Mouse (Mus musculus): ENCODE results near the gene Tram1l1. TPM values are rescaled to one million over a fixed set of nuclear protein-coding genes. Genes with fewer than 3 reads are reported as not detected.
"Not testable (repeated sequence)": the region's sequence is repeated elsewhere in the genome, so short reads cannot be mapped to it uniquely, and the experiment has no call there.

Tram1l1 gene
- 7.4 and 8.1 TPM in 2 replicates for polyA plus RNA-seq (2015; fragmentation: Nextera tagmentation; extraction: Ambion mirVana)

- Histone ChIP-seq H3K4me1 (peaks cover 4% of the 10 kb centered on the region; the same call in 1 of the 2 replicates), H3K4me3 (replicated peaks) (peak within 1 kb of the TSS; percentile 62), H3K36me3 (no peaks in the 10 kb centered on the region), H3K27ac (peak within 1 kb of the TSS; percentile 41; the same call in 1 of the 2 replicates), H3K27me3 (0 out of 2 replicates have a peak, but pooled peaks cover 3% of the 10 kb centered on the region), H3K9me3 (replicated peaks) (no peaks in the 10 kb centered on the region), H3K9ac (peak within 1 kb of the TSS; percentile 53), H3K4me2 (peak within 1 kb of the TSS; percentile 75)
- peak; percentile 95 for ATAC-seq (replicated peaks; ENCODE audit: low FRiP score)
- 3% methylated on average over 53 of the region's 53 CpGs for WGBS
Observed at GRCm38 (mm10) chr3:124320821-124321576, at the start of gene Tram1l1. Gene Tram1l1, plus strand, starts transcription at chr3:124320855.

DNA sequence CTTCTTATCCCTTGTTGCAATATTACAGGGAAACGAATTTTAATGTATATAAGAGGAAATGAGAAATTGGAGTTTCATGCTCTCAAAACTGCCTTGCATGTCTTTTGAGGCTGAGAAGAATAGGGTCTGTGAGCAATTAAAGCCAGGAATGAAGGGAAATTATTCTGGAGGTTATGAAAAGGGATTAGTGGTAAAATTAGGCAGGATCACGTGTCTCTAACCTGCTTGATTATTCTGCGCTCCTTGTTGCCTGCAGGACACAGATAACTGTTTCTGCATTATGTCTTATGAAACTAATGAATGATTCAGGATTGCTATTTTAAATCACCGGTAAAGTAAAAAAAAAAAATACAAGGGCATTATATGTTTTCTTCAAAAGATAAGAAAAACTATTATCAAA, 49.4 kb upstream of the Tram1l1 start:
- no peak for ATAC-seq (replicated peaks; ENCODE audit: low FRiP score)
- WGBS = 86% methylated on average over 4 of the region's 4 CpGs
- Histone ChIP-seq H3K4me3 (replicated peaks) (no peak overlapping the region), H3K36me3 (no peaks in the 10 kb centered on the region), H3K9ac (no peak overlapping the region), H3K27me3 (peaks cover 5% of the 10 kb centered on the region; the same call in 1 of the 2 replicates), H3K9me3 (replicated peaks) (no peaks in the 10 kb centered on the region), H3K27ac (no peak overlapping the region), H3K4me1 (no peaks in the 10 kb centered on the region), H3K4me2 (no peak overlapping the region)

DNA sequence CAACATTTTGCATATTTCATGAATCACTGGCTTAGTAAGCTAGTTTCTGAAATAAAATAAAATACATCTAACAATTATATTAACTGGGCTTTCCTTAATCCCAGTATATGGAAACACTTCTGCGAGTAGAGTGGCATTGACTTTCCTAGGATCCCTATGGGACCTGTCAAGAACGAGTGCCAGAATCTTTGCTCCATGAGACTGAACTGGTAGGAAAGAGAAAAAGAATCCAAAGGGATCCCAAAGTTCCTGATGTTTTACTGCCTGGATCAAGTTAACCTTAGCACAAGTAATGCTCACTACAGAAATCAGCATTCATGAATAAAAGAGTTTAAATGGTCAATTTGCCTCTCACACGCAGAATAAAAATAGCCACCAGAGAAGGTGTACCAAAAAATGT, 49.0 kb upstream of the Tram1l1 start:
- no peak overlapping the region for H3K27ac ChIP-seq
- H3K27me3 ChIP-seq = peaks cover 5% of the 10 kb centered on the region; the same call in 1 of the 2 replicates
- H3K4me2 ChIP-seq = no peak overlapping the region
- ATAC-seq (replicated peaks; ENCODE audit: low FRiP score) = no peak
- H3K4me1 ChIP-seq = no peaks in the 10 kb centered on the region
- H3K9ac ChIP-seq = no peak overlapping the region
- no peaks in the 10 kb centered on the region for H3K36me3 ChIP-seq
- no peaks in the 10 kb centered on the region for H3K9me3 ChIP-seq (replicated peaks)
- H3K4me3 ChIP-seq (replicated peaks) = no peak overlapping the region
- 73% methylated on average over 3 of the region's 3 CpGs for WGBS

- Histone ChIP-seq H3K4me1 (no peaks in the 10 kb centered on the region), H3K4me2 (no peak overlapping the region), H3K9me3 (replicated peaks) (no peaks in the 10 kb centered on the region), H3K27ac (no peak overlapping the region), H3K27me3 (peaks cover 5% of the 10 kb centered on the region; the same call in 1 of the 2 replicates), H3K9ac (no peak overlapping the region), H3K4me3 (replicated peaks) (no peak overlapping the region), H3K36me3 (no peaks in the 10 kb centered on the region)
- WGBS = 43% methylated on average over 2 of the region's 2 CpGs
- ATAC-seq (replicated peaks; ENCODE audit: low FRiP score) = no peak
Observed at GRCm38 (mm10) chr3:124272465-124273089, 48.1 kb upstream of the Tram1l1 start.

DNA sequence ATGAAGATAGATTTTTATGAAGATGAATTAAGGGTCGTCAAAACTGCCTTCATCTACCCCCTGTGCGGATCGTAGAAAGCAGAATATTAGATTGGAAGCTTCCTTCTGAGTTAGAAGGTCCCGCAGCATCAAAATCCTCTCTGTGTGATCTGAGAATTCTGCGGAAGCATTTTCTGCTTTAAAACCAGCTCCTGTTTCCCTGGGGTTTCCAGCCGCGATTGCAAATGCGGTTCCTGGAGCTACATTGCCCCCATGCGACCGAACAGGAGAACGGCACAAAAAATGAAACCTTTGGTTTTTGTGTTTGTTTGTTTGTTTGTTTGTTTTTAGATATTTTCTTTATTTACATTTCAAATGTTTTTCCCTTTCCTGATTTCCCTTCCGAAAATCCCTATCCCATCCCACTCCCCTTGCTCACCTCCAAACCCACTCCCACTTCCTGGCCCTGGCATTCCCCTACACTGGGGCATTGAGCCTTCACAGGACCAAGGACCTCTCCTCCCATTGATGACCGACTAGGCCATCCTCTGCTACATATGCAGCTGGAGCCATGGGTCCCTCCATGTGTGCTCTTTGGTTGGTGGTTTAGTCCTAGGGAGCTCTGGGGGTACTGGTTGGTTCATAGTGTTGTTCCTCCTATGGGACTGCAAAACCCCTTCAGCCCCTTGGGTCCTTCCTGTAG, 45.6 kb upstream of the Tram1l1 start:
- ATAC-seq (replicated peaks; ENCODE audit: low FRiP score); H3K4me3 ChIP-seq (replicated peaks); H3K9me3 ChIP-seq (replicated peaks); H3K9ac ChIP-seq; H3K27me3 ChIP-seq; H3K27ac ChIP-seq; H3K36me3 ChIP-seq; H3K4me1 ChIP-seq: not testable (repeated sequence)
- H3K4me2 ChIP-seq = peak overlapping the region; percentile 32; the same call in 1 of the 2 replicates
- WGBS = 13% methylated on average over 13 of the region's 13 CpGs

DNA sequence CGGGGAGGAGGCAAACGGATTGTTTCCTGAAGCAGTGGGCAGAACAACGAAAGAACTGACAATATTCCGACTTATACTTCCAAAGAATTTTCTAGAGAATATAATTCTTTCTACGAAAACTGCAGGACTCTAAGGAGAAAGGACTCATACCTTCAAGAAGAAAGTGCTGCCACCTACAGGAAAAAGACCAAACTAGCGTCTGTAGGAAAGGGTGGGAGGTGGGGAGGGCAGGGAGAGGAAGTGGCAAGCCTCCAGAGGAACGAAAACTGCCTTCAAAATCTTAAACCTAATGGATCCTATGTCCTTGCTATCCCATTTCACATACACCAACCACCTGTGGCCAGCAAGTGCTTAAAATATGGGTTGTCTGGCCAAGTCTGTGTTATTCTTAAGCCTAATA, 31.7 kb upstream of the Tram1l1 start:
- H3K4me1 ChIP-seq; H3K4me3 ChIP-seq (replicated peaks); H3K36me3 ChIP-seq; H3K27me3 ChIP-seq; H3K27ac ChIP-seq; H3K9ac ChIP-seq; H3K9me3 ChIP-seq (replicated peaks); H3K4me2 ChIP-seq: not testable (repeated sequence)
- WGBS = 40% methylated on average over 7 of the region's 7 CpGs
- ATAC-seq (replicated peaks; ENCODE audit: low FRiP score) = 0 out of 2 replicates have a peak, but pooled peaks have one; percentile 54

- no peaks in the 10 kb centered on the region for H3K36me3 ChIP-seq
- WGBS = 73% methylated on average over 4 of the region's 4 CpGs
- no peaks in the 10 kb centered on the region for H3K9me3 ChIP-seq (replicated peaks)
- peaks cover 4% of the 10 kb centered on the region; the same call in 1 of the 2 replicates for H3K4me1 ChIP-seq
- no peak overlapping the region for H3K9ac ChIP-seq
- 0 out of 2 replicates have a peak, but pooled peaks cover 3% of the 10 kb centered on the region for H3K27me3 ChIP-seq
- ATAC-seq (replicated peaks; ENCODE audit: low FRiP score) = no peak
- no peak overlapping the region for H3K27ac ChIP-seq
- H3K4me2 ChIP-seq = no peak overlapping the region
- H3K4me3 ChIP-seq (replicated peaks) = no peak overlapping the region
Observed at GRCm38 (mm10) chr3:124319254-124319653, 1.4 kb upstream of the Tram1l1 start.

GRCm38 (mm10) chr3:124320398-124320797, 257 bp upstream of the Tram1l1 start:
- H3K4me2 ChIP-seq = peak overlapping the region; percentile 75
- H3K36me3 ChIP-seq = no peaks in the 10 kb centered on the region
- H3K27ac ChIP-seq = peak overlapping the region; percentile 41; the same call in 1 of the 2 replicates
- H3K27me3 ChIP-seq = 0 out of 2 replicates have a peak, but pooled peaks cover 3% of the 10 kb centered on the region
- peak overlapping the region; percentile 62 for H3K4me3 ChIP-seq (replicated peaks)
- WGBS = 18% methylated on average over 2 of the region's 2 CpGs
- H3K4me1 ChIP-seq = peaks cover 4% of the 10 kb centered on the region; the same call in 1 of the 2 replicates
- H3K9me3 ChIP-seq (replicated peaks) = no peaks in the 10 kb centered on the region
- ATAC-seq (replicated peaks; ENCODE audit: low FRiP score) = 0 out of 2 replicates have a peak, but pooled peaks have one; percentile 12
- peak overlapping the region; percentile 53 for H3K9ac ChIP-seq

GRCm38 (mm10) chr3:124346445-124346844, 25.8 kb downstream of the Tram1l1 start:
- no peak for ATAC-seq (replicated peaks; ENCODE audit: low FRiP score)
- H3K9me3 ChIP-seq (replicated peaks) = no peaks in the 10 kb centered on the region
- no peak overlapping the region for H3K4me3 ChIP-seq (replicated peaks)
- H3K4me1 ChIP-seq = no peaks in the 10 kb centered on the region
- H3K27me3 ChIP-seq = no peaks in the 10 kb centered on the region
- H3K36me3 ChIP-seq = no peaks in the 10 kb centered on the region
- H3K4me2 ChIP-seq = no peak overlapping the region
- no peak overlapping the region for H3K27ac ChIP-seq
- H3K9ac ChIP-seq = no peak overlapping the region

DNA sequence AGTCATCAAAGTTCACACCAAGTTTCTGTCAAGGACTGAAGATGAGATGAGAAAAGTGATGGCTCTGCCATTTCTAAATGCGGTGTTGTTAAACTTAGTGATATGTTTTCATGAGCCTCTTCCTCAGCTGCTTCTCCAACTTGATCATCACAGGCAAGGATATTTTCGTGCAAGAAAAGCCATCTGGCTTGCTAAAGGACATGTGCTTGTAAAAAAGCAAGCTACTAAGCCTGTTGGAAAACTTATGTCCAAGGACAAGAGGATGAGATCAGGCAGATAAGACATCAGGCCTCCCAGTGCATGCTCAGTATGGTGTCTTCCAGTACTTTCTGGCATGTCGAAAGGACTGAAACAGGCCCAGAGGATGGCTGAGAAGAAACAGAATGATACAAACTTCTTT, 36.9 kb downstream of the Tram1l1 start:
- Histone ChIP-seq H3K4me1 (no peaks in the 10 kb centered on the region), H3K36me3 (no peaks in the 10 kb centered on the region), H3K4me3 (replicated peaks) (no peak overlapping the region), H3K9ac (no peak overlapping the region), H3K9me3 (replicated peaks) (no peaks in the 10 kb centered on the region), H3K27me3 (no peaks in the 10 kb centered on the region), H3K4me2 (no peak overlapping the region), H3K27ac (no peak overlapping the region)
- 86% methylated on average over 3 of the region's 3 CpGs for WGBS
- ATAC-seq (replicated peaks; ENCODE audit: low FRiP score) = no peak

GRCm38 (mm10) chr3:124372031-124372430, 51.4 kb downstream of the Tram1l1 start:
- Histone ChIP-seq H3K9me3 (replicated peaks) (no peaks in the 10 kb centered on the region), H3K4me3 (replicated peaks) (no peak overlapping the region), H3K36me3 (no peaks in the 10 kb centered on the region), H3K4me2 (no peak overlapping the region), H3K27me3 (no peaks in the 10 kb centered on the region), H3K4me1 (no peaks in the 10 kb centered on the region), H3K27ac (no peak overlapping the region), H3K9ac (no peak overlapping the region)
- WGBS = 85% methylated on average over 2 of the region's 2 CpGs
- ATAC-seq (replicated peaks; ENCODE audit: low FRiP score) = no peak

Data from kidney, embryonic 15.5 days (tissue).